Mouse (Mus musculus) C2C12 (cell line): Measurements from ENCODE around the gene Spc25. TPM values are rescaled to one million over a fixed set of nuclear protein-coding genes. Genes with fewer than 3 reads are reported as not detected.

Experiments
- H3K27me3 ChIP-seq: one replicate; pipeline ENCODE4 v1.6.1; 2011; ENCODE audit not compliant: control insufficient read depth, insufficient read depth, insufficient read length
- H3K36me3 ChIP-seq: one replicate; pipeline ENCODE4 v1.6.1; 2011; ENCODE audit not compliant: control insufficient read depth, insufficient read depth
- H3K4me3 ChIP-seq: one replicate; pipeline ENCODE4 v1.5.1; 2011; ENCODE audit warnings: mild to moderate bottlenecking, control low read depth; ENCODE audit not compliant: poor library complexity, insufficient read depth, severe bottlenecking
- H3K79me2 ChIP-seq: one replicate; pipeline ENCODE4 v1.6.1; 2011; ENCODE audit not compliant: control insufficient read depth, insufficient read depth
- H3K79me3 ChIP-seq: one replicate; pipeline ENCODE4 v1.6.1; 2011; ENCODE audit warnings: low read depth, control low read depth
- H3ac ChIP-seq: one replicate; pipeline ENCODE3; 2011; ENCODE audit warnings: low read depth; ENCODE audit not compliant: control insufficient read depth, insufficient read length
- CEBPB ChIP-seq: IDR thresholded peaks from one replicate; pipeline ENCODE4 v1.6.1; 2011; ENCODE audit warnings: low read depth, mild to moderate bottlenecking, control low read depth, moderate library complexity
- CTCF ChIP-seq: IDR thresholded peaks from one replicate; pipeline ENCODE4 v1.5.1; 2011; ENCODE audit not compliant: control insufficient read depth, insufficient read depth, insufficient read length
- FOSL1 ChIP-seq: IDR thresholded peaks from one replicate; pipeline ENCODE4 v1.8.0; 2011; ENCODE audit warnings: mild to moderate bottlenecking, low read length; ENCODE audit not compliant: poor library complexity, insufficient read depth, severe bottlenecking
- MAX ChIP-seq: IDR thresholded peaks from one replicate; pipeline ENCODE4 v1.6.1; 2011; ENCODE audit warnings: mild to moderate bottlenecking, control low read depth
- MYOD1 ChIP-seq: IDR thresholded peaks from one replicate; pipeline ENCODE4 v1.6.1; 2011; ENCODE audit warnings: low read depth; ENCODE audit not compliant: control insufficient read depth, insufficient read length
- MYOG ChIP-seq: IDR thresholded peaks from one replicate; pipeline ENCODE4 v1.6.1; 2011; ENCODE audit not compliant: control insufficient read depth, insufficient read length; ENCODE audit errors: extremely low read depth
- USF1 ChIP-seq: IDR thresholded peaks from one replicate; pipeline ENCODE4 v1.6.1; 2011; ENCODE audit warnings: low read depth, mild to moderate bottlenecking, control low read depth, moderate library complexity
- polyA plus RNA-seq: library from polyadenylated mRNA; unstranded; fragments of >200 nt; fragmentation: generic; extraction: Trizol; gene quantifications from one replicate; pipeline ENCODE4 v1.2.1, GENCODE M21; 2012; ENCODE audit warnings: missing spikeins

Spc25 gene
- polyA plus RNA-seq, 1 experiment: 29.7 TPM

DNA sequence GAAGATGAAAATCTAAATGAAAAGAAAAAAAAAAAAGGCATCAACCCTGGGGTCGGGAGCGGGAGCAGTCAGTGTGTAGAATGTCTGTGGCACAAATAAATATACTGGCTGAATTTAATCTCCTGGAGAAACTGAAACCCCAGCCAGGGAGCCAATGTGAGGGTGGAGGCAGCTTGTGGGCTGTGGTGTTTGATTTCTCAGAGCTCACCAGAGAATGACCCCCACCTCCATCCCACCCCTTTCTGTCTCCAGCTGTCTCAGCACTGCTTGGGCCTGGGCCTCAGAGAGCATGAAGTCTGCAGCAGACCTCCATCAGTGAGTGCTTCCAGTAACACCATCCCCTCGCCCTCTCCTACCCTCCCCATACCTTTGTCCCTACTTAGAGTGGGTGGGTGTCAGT is 50.1 kb downstream of the Spc25 start:
- Histone ChIP-seq H3K36me3 (no peaks in the 10 kb centered on the region), H3K79me3 (no peaks in the 10 kb centered on the region), H3K79me2 (no peaks in the 10 kb centered on the region), H3K4me3 (no peak overlapping the region), H3ac (no peak overlapping the region), H3K27me3 (no peaks in the 10 kb centered on the region)
- TF ChIP-seq CEBPB (no peak), MYOD1 (no peak), MAX (no peak), MYOG (no peak), FOSL1 (no peak), USF1 (no peak), CTCF (no peak)

DNA sequence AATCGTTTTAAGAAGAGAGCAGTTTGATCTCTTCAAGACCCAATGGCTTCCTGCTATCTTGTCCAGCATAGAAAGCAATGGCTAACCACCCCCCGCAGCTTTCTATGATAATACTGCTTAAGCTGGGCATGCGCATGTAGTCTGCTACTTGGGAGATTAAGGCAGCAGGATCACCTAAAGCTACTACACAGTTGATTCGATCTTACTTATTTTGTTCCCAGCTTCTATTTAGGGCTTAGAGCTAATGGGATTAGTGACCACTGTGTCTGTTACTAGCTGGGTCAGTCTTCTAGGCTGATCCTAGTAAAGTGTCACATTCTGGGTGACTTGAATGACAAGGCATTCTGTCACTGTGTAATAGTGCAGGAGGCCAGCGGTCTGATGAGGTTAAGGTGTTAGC is 55.2 kb downstream of the Spc25 start:
- TF ChIP-seq FOSL1: no peak
- TF ChIP-seq USF1: no peak
- TF ChIP-seq CTCF: no peak
- no peak for TF ChIP-seq CEBPB
- no peak for TF ChIP-seq MYOD1
- TF ChIP-seq MYOG: no peak
- TF ChIP-seq MAX: no peak
- Histone ChIP-seq H3ac (no peak overlapping the region), H3K79me3 (no peaks in the 10 kb centered on the region), H3K79me2 (no peaks in the 10 kb centered on the region), H3K4me3 (no peak overlapping the region), H3K36me3 (no peaks in the 10 kb centered on the region), H3K27me3 (no peaks in the 10 kb centered on the region)

DNA sequence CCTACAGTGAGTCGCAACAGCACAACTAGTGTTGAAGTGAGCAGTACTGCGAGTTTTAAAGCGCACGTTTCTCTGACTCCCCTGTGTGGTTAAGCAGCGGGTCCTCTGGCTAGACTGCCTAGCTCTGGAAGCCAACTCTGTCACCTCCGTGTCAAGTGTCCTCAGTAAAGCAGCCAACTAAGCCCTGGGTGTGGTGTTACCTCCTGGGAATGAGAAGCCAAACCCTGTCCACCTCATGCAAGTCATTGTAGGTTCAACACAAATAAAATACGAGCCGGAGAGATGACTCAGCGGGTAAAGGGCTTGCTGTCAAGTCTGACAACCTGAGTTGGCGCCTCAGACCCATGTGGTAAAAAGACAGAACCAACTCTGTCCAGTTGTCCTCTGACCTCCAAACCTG is 56.8 kb downstream of the Spc25 start:
- no peaks in the 10 kb centered on the region for H3K79me3 ChIP-seq
- TF ChIP-seq CEBPB (no peak), FOSL1 (no peak), MYOG (no peak), USF1 (no peak), MYOD1 (no peak)
- no peak overlapping the region for H3K4me3 ChIP-seq
- no peaks in the 10 kb centered on the region for H3K27me3 ChIP-seq
- no peaks in the 10 kb centered on the region for H3K36me3 ChIP-seq
- H3ac ChIP-seq: no peak overlapping the region
- no peaks in the 10 kb centered on the region for H3K79me2 ChIP-seq

DNA sequence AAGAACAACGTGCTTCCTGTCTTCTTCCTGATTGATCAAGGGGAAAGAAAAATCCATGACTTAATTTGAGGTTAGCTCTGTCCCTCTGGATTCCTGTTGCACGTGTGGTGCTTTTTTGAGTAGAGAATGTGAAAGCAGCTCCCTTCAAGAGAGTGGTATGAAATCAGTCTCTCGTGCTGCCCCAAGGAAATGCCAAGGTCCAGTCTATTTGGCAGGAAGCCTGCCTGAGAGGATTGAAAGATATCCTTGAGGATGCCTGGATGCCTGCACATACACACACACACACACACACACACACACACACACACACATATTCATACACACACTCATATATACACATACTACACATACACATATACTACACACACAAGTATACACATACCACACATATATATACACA is 57.3 kb downstream of the Spc25 start:
- TF ChIP-seq MAX (no peak), MYOG (no peak), MYOD1 (no peak), CEBPB (no peak), CTCF (no peak), USF1 (no peak), FOSL1 (no peak)
- no peaks in the 10 kb centered on the region for H3K79me2 ChIP-seq

More for the DNA sequence above, 57.3 kb downstream of the Spc25 start:
- H3K4me3 ChIP-seq: no peak overlapping the region
- H3K36me3 ChIP-seq: no peaks in the 10 kb centered on the region
- H3ac ChIP-seq: no peak overlapping the region
- no peaks in the 10 kb centered on the region for H3K27me3 ChIP-seq
- H3K79me3 ChIP-seq: no peaks in the 10 kb centered on the region

Other genes starting within 250 kb of the Spc25 start
- gene Nostrin, start 70.4 kb downstream of the Spc25 start, polyA plus RNA-seq: 0.02 TPM
- gene G6pc2, start 4.9 kb upstream of the Spc25 start, polyA plus RNA-seq: not detected
- 0.02 TPM for gene Abcb11, start 136.4 kb upstream of the Spc25 start, polyA plus RNA-seq
- gene Dhrs9, start 174.3 kb upstream of the Spc25 start, polyA plus RNA-seq: 0.97 TPM